Mouse (Mus musculus) CH12.LX (cell line): ENCODE results near the gene Nps.

Source experiments
- CHD1 ChIP-seq: IDR thresholded peaks from 2 replicates; pipeline ENCODE4 v1.6.1; 2012; ENCODE audit warnings: low read depth, low read length, improper control_type of control experiment, inconsistent platforms
- CTCF ChIP-seq, 2 experiments: IDR thresholded peaks in 1 of 2; conservative IDR thresholded peaks in 1 of 2; 2 replicates each; pipeline ENCODE4 v1.5.1; 2011 to 2012; ENCODE audit warnings: low read depth in 2 of 2, low read length in 2 of 2, improper control_type of control experiment in 1 of 2, inconsistent platforms in 1 of 2, mild to moderate bottlenecking in 1 of 2, moderate library complexity in 1 of 2
- ELF1 ChIP-seq: IDR thresholded peaks from 2 replicates; pipeline ENCODE4 v1.6.1; 2014; ENCODE audit warnings: low read depth, mild to moderate bottlenecking, inconsistent platforms, low read length, improper control_type of control experiment
- EP300 ChIP-seq: IDR thresholded peaks from 2 replicates; pipeline ENCODE4 v1.6.1; 2011; ENCODE audit warnings: low read length, improper control_type of control experiment
- MAFK ChIP-seq: IDR thresholded peaks from 2 replicates; pipeline ENCODE4 v1.6.1; 2011; ENCODE audit warnings: low read length, improper control_type of control experiment; ENCODE audit not compliant: insufficient replicate concordance
- MAZ ChIP-seq: IDR thresholded peaks from 2 replicates; pipeline ENCODE4 v1.6.1; 2012; ENCODE audit warnings: low read depth, mild to moderate bottlenecking, inconsistent platforms, low read length, improper control_type of control experiment, moderate library complexity
- NELFE ChIP-seq: IDR thresholded peaks from 2 replicates; pipeline ENCODE4 v1.6.1; 2011; ENCODE audit warnings: low read depth, low read length, improper control_type of control experiment
- POLR2A ChIP-seq: IDR thresholded peaks from 2 replicates; pipeline ENCODE4 v1.6.1; 2011; ENCODE audit warnings: low read depth, mild to moderate bottlenecking, improper control_type of control experiment, low read length
- RCOR1 ChIP-seq: conservative IDR thresholded peaks from 2 replicates; pipeline ENCODE4 v1.6.1; 2012; ENCODE audit warnings: low read depth, mild to moderate bottlenecking, inconsistent platforms, low read length, improper control_type of control experiment
- TBP ChIP-seq: conservative IDR thresholded peaks from 2 replicates; pipeline ENCODE4 v1.6.1; 2011; ENCODE audit warnings: low read depth, low read length, improper control_type of control experiment
- USF1 ChIP-seq: IDR thresholded peaks from 2 replicates; pipeline ENCODE4 v1.6.1; 2014; ENCODE audit warnings: low read depth, mild to moderate bottlenecking, inconsistent platforms, low read length, improper control_type of control experiment
- ZC3H11A ChIP-seq: IDR thresholded peaks from 2 replicates; pipeline ENCODE4 v1.6.1; 2012; ENCODE audit warnings: low read depth, mild to moderate bottlenecking, inconsistent platforms, low read length, improper control_type of control experiment
- ZNF384 ChIP-seq: IDR thresholded peaks from 2 replicates; pipeline ENCODE4 v1.6.1; 2012; ENCODE audit warnings: low read depth, low read length, improper control_type of control experiment, inconsistent platforms

DNA sequence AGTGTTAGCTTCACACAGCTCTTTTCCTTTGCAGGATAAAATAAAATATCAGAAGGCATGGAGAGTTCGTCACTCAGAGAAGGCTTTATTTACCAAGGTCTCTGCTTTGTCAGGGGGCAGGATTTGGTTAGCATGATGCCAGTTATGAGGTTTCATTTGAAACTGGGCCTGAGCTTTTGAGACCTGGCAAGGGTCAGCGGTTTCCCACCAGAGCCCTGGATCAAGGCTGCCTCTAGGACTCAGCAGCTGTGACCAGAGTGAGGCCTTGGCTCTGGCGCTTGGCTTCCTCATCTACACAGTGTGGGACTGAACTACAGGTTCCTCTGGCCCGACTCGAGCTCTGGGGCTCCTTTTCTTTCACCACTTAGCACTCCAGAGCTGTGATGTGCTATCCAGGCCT, 12.5 kb downstream of the Nps start:
- TF ChIP-seq ZNF384 = no peak
- no peak for TF ChIP-seq POLR2A
- TF ChIP-seq NELFE = no peak
- no peak for TF ChIP-seq CTCF (conservative IDR thresholded peaks at IDR 0.05 in 1 of 2, IDR thresholded peaks at IDR 0.05 in 1 of 2; ENCODE audit: low read depth in 2 of 2, low read length in 2 of 2)
- no peak for TF ChIP-seq MAFK
- TF ChIP-seq RCOR1 = no peak
- no peak for TF ChIP-seq ZC3H11A
- no peak for TF ChIP-seq TBP
- no peak for TF ChIP-seq CHD1
- TF ChIP-seq USF1 = no peak
- no peak for TF ChIP-seq MAZ
- no peak for TF ChIP-seq EP300
- no peak for TF ChIP-seq ELF1
